Mouse (Mus musculus) embryonic facial prominence, embryonic 11.5 days (tissue): Measurements from ENCODE around the gene Tdp1. TPM values are rescaled to one million over a fixed set of nuclear protein-coding genes. Genes with fewer than 3 reads are reported as not detected.
"Not testable (repeated sequence)": the region's sequence is repeated elsewhere in the genome, so short reads cannot be mapped to it uniquely, and the experiment has no call there.

ENCODE experiments used
- ATAC-seq: fragments of 200-750 bp; cut with Nextera tagmentation; replicated peaks from 2 replicates; pipeline ENCODE4 v1.8.0; 2017; ENCODE audit warnings: low read depth; ENCODE audit not compliant: insufficient number of reproducible peaks, low FRiP score, low TSS enrichment
- DNase-seq: peaks from one replicate; pipeline ENCODE4 v3.0.0-alpha.2; 2015; ENCODE audit warnings: low spot score
- H3K27ac ChIP-seq: fragments of 300-500 bp; sonication (generic); replicated peaks from 2 replicates; pipeline ENCODE4 v1.5.1; 2014; ENCODE audit warnings: mild to moderate bottlenecking, low read depth, low read length, control low read depth
- H3K27me3 ChIP-seq: fragments of 300-500 bp; sonication (generic); 2 replicates; pipeline ENCODE4 v1.6.1; 2014; ENCODE audit warnings: mild to moderate bottlenecking, low read length, moderate library complexity, mixed read lengths; ENCODE audit not compliant: control insufficient read depth, insufficient read depth
- H3K36me3 ChIP-seq: fragments of 300-500 bp; sonication (generic); replicated peaks from 2 replicates; pipeline ENCODE4 v1.6.1; 2014; ENCODE audit warnings: low read depth, mild to moderate bottlenecking, low read length, moderate library complexity, mixed read lengths; ENCODE audit not compliant: control insufficient read depth, insufficient read depth
- H3K4me1 ChIP-seq: fragments of 300-500 bp; sonication (generic); 2 replicates; pipeline ENCODE4 v1.6.1; 2014; ENCODE audit warnings: low read length, mixed read lengths; ENCODE audit not compliant: control insufficient read depth, insufficient read depth
- H3K4me2 ChIP-seq: fragments of 300-500 bp; sonication (generic); 2 replicates; pipeline ENCODE4 v1.6.1; 2014; ENCODE audit warnings: low read depth, mild to moderate bottlenecking, control low read depth, low read length, moderate library complexity
- H3K4me3 ChIP-seq: fragments of 300-500 bp; sonication (generic); 2 replicates; pipeline ENCODE4 v1.5.1; 2014; ENCODE audit warnings: low read depth, low read length, control low read depth
- H3K9ac ChIP-seq: fragments of 300-500 bp; sonication (generic); replicated peaks from 2 replicates; pipeline ENCODE4 v1.6.1; 2014; ENCODE audit warnings: mild to moderate bottlenecking, control low read depth, low read length
- H3K9me3 ChIP-seq: fragments of 300-500 bp; sonication (generic); replicated peaks from 2 replicates; pipeline ENCODE4 v1.6.1; 2016; ENCODE audit warnings: mild to moderate bottlenecking, low read length, inconsistent platforms, mixed read lengths; ENCODE audit not compliant: control insufficient read depth
- whole genome bisulfite sequencing: fragments of 180-500 bp; shearing (Covaris S2); extraction: QIAGEN DNeasy Blood & Tissue Kit; methylation state at CpG from one replicate; pipeline ENCODE4 v1.1.7; 2014; 5-methylcytosine and 5-hydroxymethylcytosine counted together
- polyA plus RNA-seq: library from polyadenylated mRNA; unstranded; fragments of >200 nt; fragmentation: Nextera tagmentation; extraction: Ambion mirVana; gene quantifications from 2 replicates; pipeline ENCODE4 v1.2.1, GENCODE M21; 2014

Gene Tdp1
- polyA plus RNA-seq, 1 experiment from 2014 or later, result 83.1 TPM

DNA sequence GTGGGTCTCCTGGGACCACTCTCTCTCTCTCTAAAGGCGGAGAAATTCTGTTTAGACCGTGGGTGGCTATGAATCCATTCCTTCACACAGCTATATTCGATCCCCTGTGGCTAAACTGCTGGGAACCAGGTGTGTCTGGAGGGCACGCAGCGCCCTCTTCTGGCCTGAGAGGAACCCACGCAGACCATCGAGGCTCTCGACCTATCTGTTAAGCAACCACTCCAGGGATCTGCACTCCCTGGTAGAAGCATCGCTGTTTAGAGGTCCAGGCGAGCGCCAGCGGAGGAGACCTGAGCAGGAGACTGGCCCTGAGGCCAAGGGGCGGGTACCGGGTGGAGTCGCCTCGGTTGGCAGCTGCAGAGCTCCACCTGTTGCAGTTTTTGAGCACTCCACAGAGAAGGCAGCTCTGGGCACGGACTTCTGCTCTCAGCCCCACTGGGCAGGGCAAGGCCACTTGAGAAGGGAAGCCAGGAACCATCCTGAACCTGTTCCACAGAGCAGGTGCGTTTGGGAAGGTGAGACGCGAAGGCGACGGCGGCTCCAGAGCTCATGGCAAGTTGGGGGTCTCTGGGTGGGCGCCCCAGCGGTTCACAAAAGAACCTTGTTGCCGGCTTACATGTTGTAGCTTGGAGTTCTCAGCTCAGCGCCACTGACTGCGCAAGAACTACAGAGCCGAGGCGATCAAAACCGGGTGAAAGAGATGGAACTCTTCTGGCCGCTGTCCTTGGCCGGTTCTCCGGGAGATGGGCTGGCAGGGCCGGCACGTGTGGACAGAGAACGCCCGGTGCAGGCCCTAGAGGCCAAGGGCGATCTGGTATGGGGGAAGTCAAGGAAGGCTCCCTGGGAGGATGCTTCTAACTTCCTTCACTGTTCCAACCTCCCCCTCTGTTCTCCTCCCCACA lies 80.2 kb downstream of the Tdp1 start, which contains the start of gene Kcnk13:
Kcnk13 (plus strand) TSS at position 199 of the 902 bp plus-strand sequence.
- peak; percentile 20; the same call in 1 of the 2 replicates for ATAC-seq
- peaks cover 5% of the 10 kb centered on the region for H3K4me1 ChIP-seq
- peak within 1 kb of the TSS; percentile 48 for H3K4me3 ChIP-seq
- peaks cover 42% of the 10 kb centered on the region for H3K27me3 ChIP-seq
- no peaks in the 10 kb centered on the region for H3K9me3 ChIP-seq
- H3K27ac ChIP-seq, result no peak within 1 kb of the TSS
- H3K9ac ChIP-seq, result peak within 1 kb of the TSS; percentile 32
- H3K36me3 ChIP-seq, result no peaks in the 10 kb centered on the region
- peak; percentile 85 for DNase-seq
- peak within 1 kb of the TSS; percentile 93 for H3K4me2 ChIP-seq
- 2% methylated on average over 39 of the region's 39 CpGs for WGBS

GRCm38 (mm10) chr12:99965203-99966115 lies 81.1 kb downstream of the Tdp1 start:
- no peaks in the 10 kb centered on the region for H3K9me3 ChIP-seq
- peak overlapping the region; percentile 93 for H3K4me2 ChIP-seq
- no peak overlapping the region for H3K27ac ChIP-seq
- peak overlapping the region; percentile 43 for H3K9ac ChIP-seq
- H3K27me3 ChIP-seq, result peaks cover 42% of the 10 kb centered on the region
- peaks cover 5% of the 10 kb centered on the region for H3K4me1 ChIP-seq
- H3K4me3 ChIP-seq, result peak overlapping the region; percentile 48
- ATAC-seq (0 out of 2 replicates have a peak, but pooled peaks have one; percentile 26), DNase-seq (peak; percentile 37)
- no peaks in the 10 kb centered on the region for H3K36me3 ChIP-seq
- under 1% methylated on average over 77 of the region's 77 CpGs for WGBS

DNA sequence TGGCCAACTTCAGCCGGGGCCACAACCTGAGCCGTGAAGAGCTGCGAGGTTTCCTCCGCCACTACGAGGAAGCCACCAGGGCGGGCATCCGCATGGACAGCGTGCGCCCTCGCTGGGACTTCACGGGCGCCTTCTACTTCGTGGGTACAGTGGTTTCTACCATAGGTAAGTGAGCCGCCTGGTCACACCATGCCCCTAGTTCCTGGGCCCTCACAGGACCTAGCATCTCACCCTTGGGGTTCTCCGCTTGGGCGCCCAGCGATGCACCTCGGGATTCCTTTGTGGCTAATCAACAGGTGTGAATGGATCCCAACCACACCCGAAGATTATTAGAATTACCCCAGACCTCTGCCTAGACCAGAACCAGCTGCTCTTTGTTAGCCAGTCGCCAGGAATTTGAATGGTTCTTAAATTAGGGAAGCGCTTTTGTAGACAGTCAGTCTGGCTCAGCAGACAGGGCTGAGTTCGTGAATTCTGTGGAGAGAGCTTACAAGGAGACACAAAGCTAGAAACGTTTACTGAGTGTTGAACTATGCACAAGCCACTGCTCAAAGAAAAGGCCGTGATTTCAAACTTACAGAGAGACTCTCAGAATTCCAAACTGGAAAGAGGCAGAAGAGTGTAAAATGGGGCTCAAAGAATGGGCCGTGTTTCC lies 81.9 kb downstream of the Tdp1 start:
- H3K27me3 ChIP-seq, result peaks cover 42% of the 10 kb centered on the region
- ATAC-seq, result 0 out of 2 replicates have a peak, but pooled peaks have one; percentile 20
- no peaks in the 10 kb centered on the region for H3K9me3 ChIP-seq
- no peak overlapping the region for H3K27ac ChIP-seq
- H3K9ac ChIP-seq, result peak overlapping the region; percentile 43
- H3K4me1 ChIP-seq, result peaks cover 5% of the 10 kb centered on the region
- H3K36me3 ChIP-seq, result no peaks in the 10 kb centered on the region
- peak; percentile 20 for DNase-seq
- peak overlapping the region; percentile 93 for H3K4me2 ChIP-seq
- H3K4me3 ChIP-seq, result peak overlapping the region; percentile 48
- 3% methylated on average over 25 of the region's 25 CpGs for WGBS

DNA sequence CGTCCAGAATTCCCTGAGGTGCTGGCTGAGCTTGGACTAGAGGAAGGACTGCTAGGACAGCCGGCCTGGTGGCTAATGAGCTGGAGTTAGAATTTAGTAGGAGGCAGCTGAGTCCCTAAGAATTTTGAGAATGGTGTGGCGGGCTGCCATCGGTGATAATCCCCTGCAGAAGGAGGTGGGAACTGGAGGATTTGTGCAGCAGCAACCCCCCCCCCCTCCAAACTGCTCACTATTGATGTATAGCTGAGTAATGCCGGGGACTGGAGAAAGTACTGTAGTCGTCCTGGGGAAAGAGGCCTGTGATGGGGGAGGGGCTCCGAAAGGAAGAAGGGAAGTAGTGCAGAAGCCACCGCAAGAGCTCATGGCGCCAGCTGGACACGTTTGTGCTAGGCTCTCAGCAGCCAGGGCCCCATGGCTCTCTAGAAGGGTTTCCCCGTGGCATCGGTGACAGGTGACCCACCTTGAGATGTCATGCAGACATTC lies 82.6 kb downstream of the Tdp1 start:
- H3K27ac ChIP-seq, result no peak overlapping the region
- DNase-seq, result peak; percentile 24
- H3K36me3 ChIP-seq, result no peaks in the 10 kb centered on the region
- no peaks in the 10 kb centered on the region for H3K9me3 ChIP-seq
- no peak overlapping the region; the same call in 1 of the 2 replicates for H3K4me2 ChIP-seq
- H3K9ac ChIP-seq, result no peak overlapping the region
- H3K4me3 ChIP-seq, result no peak overlapping the region
- no peak for ATAC-seq
- H3K4me1 ChIP-seq, result peaks cover 5% of the 10 kb centered on the region
- H3K27me3 ChIP-seq, result peaks cover 42% of the 10 kb centered on the region
- WGBS, result 13% methylated on average over 12 of the region's 12 CpGs

DNA sequence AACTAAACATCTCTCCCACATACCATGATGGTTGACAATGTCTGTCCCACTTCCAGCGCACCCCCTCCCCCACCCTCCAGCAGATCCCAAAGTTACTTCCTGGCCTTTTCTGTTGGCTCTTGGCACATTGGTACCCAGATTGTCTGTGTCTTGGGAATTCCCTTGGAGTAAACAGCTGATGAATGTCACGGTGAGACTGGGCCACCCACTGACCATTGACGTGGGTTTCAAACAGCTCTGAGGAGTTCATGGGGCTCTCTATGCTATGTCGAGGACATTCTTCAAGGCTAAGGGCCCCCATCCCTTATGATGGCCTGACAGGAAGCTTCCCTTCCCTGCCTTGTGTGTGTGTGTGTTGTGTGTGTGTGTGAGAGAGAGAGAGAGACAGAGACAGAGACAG lies 85.6 kb downstream of the Tdp1 start:
- DNase-seq, result no peak
- Histone ChIP-seq H3K4me2 (no peak overlapping the region), H3K4me3 (no peak overlapping the region), H3K36me3 (no peaks in the 10 kb centered on the region), H3K4me1 (peaks cover 5% of the 10 kb centered on the region), H3K27me3 (peaks cover 29% of the 10 kb centered on the region), H3K27ac (no peak overlapping the region), H3K9me3 (no peaks in the 10 kb centered on the region), H3K9ac (no peak overlapping the region)
- 72% methylated on average over 4 of the region's 4 CpGs for WGBS
- ATAC-seq, result no peak

- not testable (repeated sequence) for H3K9ac ChIP-seq, H3K4me2 ChIP-seq, H3K36me3 ChIP-seq, DNase-seq, H3K27ac ChIP-seq, H3K9me3 ChIP-seq, H3K4me3 ChIP-seq, ATAC-seq, H3K4me1 ChIP-seq
- WGBS, result 73% methylated on average over 7 of the region's 7 CpGs
- peaks cover 20% of the 10 kb centered on the region for H3K27me3 ChIP-seq
Measured at GRCm38 (mm10) chr12:99971205-99971894, 87.0 kb downstream of the Tdp1 start.

DNA sequence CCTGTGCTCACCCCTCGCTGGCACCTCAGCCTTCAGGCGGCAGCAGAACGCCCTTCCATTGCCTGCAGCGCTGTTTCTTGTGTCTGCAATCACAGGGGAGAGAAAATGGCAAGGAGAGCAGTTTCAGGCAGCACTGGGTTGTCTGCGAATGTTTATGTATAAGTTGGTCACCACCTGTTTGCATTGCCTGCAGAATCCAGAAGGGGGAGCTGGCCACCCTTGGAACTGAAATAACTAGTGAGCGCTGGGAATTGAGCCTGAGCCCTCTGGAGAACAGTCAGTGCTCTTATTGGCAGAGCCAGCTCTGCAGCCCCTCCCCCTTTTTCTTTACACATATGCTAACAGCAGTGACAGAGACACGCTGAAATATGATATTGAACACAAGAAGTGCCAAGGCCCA lies 88.5 kb downstream of the Tdp1 start:
- peaks cover 7% of the 10 kb centered on the region for H3K27me3 ChIP-seq
- no peak overlapping the region for H3K4me3 ChIP-seq
- no peak overlapping the region for H3K4me2 ChIP-seq
- H3K9me3 ChIP-seq, result no peaks in the 10 kb centered on the region
- H3K4me1 ChIP-seq, result no peaks in the 10 kb centered on the region
- H3K9ac ChIP-seq, result no peak overlapping the region
- ATAC-seq (no peak), DNase-seq (no peak)
- no peak overlapping the region for H3K27ac ChIP-seq
- H3K36me3 ChIP-seq, result no peaks in the 10 kb centered on the region
- 53% methylated on average over 7 of the region's 7 CpGs for WGBS
